Mouse (Mus musculus): ENCODE measurements at regions not wholly inside any gene's neighbourhood (a gene's known extent, or its start where the extent isn't known, plus 50 kb on each side); places are given as distances from the start of the nearest gene placed in this dataset.

DNA sequence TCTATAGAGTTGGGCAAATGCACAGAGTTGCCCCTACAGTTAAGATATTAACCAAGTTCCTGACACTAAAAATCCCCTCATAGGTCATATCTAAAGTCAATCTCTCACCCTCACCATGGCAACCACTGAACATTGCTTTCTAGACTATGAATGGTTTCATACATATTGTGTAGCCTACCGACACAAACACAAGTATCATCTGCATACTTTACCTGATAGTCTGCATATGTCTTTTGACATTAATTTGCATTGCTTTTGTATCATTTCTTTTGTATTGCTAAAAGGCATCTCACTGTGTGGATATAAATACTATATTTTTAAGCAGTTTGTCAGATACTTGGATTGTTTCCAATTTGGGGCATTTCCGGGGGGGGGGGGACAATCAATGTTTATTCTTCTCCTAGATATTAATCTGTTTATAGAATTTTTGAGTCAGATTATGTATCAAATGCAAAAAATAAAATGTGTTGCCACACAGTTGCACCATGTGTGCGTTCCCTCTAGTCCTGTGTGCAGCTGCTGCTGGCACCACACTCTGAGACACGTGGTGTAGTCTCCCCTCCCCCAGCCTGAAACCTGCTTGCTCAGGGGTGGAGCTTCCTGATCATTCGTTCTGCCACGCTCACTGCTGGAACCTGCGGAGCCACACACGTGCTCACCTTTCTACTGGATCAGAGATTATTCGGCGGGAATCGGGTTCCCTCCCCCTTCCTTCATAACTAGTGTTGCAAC lies 94.7 kb upstream of the Mapk10 start:
- WGBS: 59% methylated on average over 11 of the region's 11 CpGs
- Histone ChIP-seq H3K9ac (ENCODE audit: low read depth, low read length, severe bottlenecking) (no peak overlapping the region), H3K4me2 (replicated peaks; ENCODE audit: low read depth, low read length, severe bottlenecking) (no peak overlapping the region), H3K4me3 (replicated peaks; ENCODE audit: low read length) (no peak overlapping the region), H3K27me3 (ENCODE audit: control insufficient read depth, insufficient read depth, low read length) (no peaks in the 10 kb centered on the region), H3K4me1 (ENCODE audit: control insufficient read depth, insufficient read depth, low read length) (no peaks in the 10 kb centered on the region), H3K27ac (replicated peaks; ENCODE audit: low read depth, low read length) (no peak overlapping the region), H3K9me3 (ENCODE audit: control insufficient read depth, low read length) (no peaks in the 10 kb centered on the region), H3K36me3 (ENCODE audit: control insufficient read depth, insufficient read depth, low read length) (no peaks in the 10 kb centered on the region)
- ATAC-seq (ENCODE audit: low FRiP score, low read depth) (no peak; the same call in 1 of the 2 replicates), DNase-seq (ENCODE audit: low spot score) (no peak)
- TF ChIP-seq POLR2A (IDR thresholded peaks at IDR 0.05; ENCODE audit: borderline replicate concordance, extremely low read depth, insufficient read depth, insufficient read length): no peak

DNA sequence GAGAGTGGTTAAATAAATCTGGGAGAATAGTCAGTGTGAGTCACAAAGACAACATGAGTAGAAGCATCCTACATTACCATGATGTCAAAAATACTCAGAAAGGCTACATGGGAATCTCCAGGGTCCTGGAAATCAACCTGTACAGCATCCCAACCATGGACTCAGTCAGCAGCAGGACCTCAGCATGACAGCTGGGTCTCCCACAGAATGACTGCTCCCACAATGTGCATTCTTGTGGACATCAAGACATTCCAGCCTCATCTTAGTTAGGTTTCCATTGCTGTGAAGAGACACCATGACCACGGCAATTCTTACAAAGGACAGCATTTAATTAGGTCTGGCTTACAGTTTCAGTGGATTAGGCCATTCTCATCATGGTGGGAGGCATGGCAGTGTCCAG lies 93.8 kb upstream of the Mapk10 start:
- no peak for TF ChIP-seq POLR2A (IDR thresholded peaks at IDR 0.05; ENCODE audit: borderline replicate concordance, extremely low read depth, insufficient read depth, insufficient read length)
- WGBS: 80% methylated on average over 1 of the region's 1 CpGs
- Histone ChIP-seq H3K9me3 (ENCODE audit: control insufficient read depth, low read length) (no peaks in the 10 kb centered on the region), H3K36me3 (ENCODE audit: control insufficient read depth, insufficient read depth, low read length) (no peaks in the 10 kb centered on the region), H3K27ac (replicated peaks; ENCODE audit: low read depth, low read length) (no peak overlapping the region), H3K27me3 (ENCODE audit: control insufficient read depth, insufficient read depth, low read length) (no peaks in the 10 kb centered on the region), H3K9ac (ENCODE audit: low read depth, low read length, severe bottlenecking) (no peak overlapping the region), H3K4me3 (replicated peaks; ENCODE audit: low read length) (no peak overlapping the region), H3K4me2 (replicated peaks; ENCODE audit: low read depth, low read length, severe bottlenecking) (no peak overlapping the region), H3K4me1 (ENCODE audit: control insufficient read depth, insufficient read depth, low read length) (no peaks in the 10 kb centered on the region)
- ATAC-seq (ENCODE audit: low FRiP score, low read depth): no peak
- no peak for DNase-seq (ENCODE audit: low spot score)

DNA sequence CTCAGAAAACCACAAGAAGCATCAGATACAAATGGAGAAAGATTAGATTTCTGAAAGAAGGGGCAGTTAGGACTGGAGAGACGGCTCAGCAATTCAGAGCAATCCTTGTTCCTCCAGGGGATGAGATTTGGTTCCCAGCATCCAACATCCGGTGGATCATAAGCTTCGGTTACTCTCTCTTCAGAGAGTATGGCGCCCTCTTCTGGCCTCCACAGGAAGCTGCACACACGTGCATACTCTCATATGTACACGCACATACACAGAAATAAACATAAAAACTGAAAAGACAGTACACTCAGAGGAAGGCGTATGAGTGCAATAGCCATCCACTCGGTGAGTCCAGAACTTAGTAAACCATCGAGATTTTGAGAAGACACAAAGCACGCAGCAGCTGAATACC lies 91.6 kb upstream of the Mapk10 start:
- H3K27me3 ChIP-seq (ENCODE audit: control insufficient read depth, insufficient read depth, low read length): no peaks in the 10 kb centered on the region
- no peaks in the 10 kb centered on the region for H3K36me3 ChIP-seq (ENCODE audit: control insufficient read depth, insufficient read depth, low read length)
- no peaks in the 10 kb centered on the region for H3K9me3 ChIP-seq (ENCODE audit: control insufficient read depth, low read length)
- no peak for ATAC-seq (ENCODE audit: low FRiP score, low read depth)
- no peak overlapping the region for H3K4me3 ChIP-seq (replicated peaks; ENCODE audit: low read length)
- no peak overlapping the region for H3K9ac ChIP-seq (ENCODE audit: low read depth, low read length, severe bottlenecking)
- no peaks in the 10 kb centered on the region for H3K4me1 ChIP-seq (ENCODE audit: control insufficient read depth, insufficient read depth, low read length)
- no peak overlapping the region for H3K27ac ChIP-seq (replicated peaks; ENCODE audit: low read depth, low read length)
- no peak overlapping the region for H3K4me2 ChIP-seq (replicated peaks; ENCODE audit: low read depth, low read length, severe bottlenecking)
- 92% methylated on average over 10 of the region's 10 CpGs for WGBS
- no peak for TF ChIP-seq POLR2A (IDR thresholded peaks at IDR 0.05; ENCODE audit: borderline replicate concordance, extremely low read depth, insufficient read depth, insufficient read length)
- DNase-seq (ENCODE audit: low spot score): no peak

DNA sequence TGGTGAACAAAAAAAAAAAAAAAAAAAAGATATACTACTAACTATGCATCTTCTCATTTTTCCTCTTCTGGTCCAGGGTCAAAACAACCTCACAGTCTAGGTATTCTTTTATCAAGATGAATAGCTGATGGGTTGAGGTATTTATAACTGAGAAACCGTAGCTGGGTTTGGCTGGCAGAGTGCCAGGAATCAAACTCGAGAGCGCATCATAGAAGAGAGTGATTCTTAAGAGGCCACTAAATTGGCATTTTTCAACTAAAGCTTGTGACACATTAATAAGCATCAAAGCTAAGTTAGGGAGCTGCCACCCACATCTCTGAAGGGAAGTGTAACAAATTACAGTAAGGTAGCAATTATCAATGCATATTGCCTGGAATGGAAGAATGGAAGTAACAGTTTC lies 90.2 kb upstream of the Mapk10 start:
- 58% methylated on average over 3 of the region's 3 CpGs for WGBS
- Histone ChIP-seq H3K27me3 (ENCODE audit: control insufficient read depth, insufficient read depth, low read length) (no peaks in the 10 kb centered on the region), H3K4me3 (replicated peaks; ENCODE audit: low read length) (no peak overlapping the region), H3K4me1 (ENCODE audit: control insufficient read depth, insufficient read depth, low read length) (no peaks in the 10 kb centered on the region), H3K4me2 (replicated peaks; ENCODE audit: low read depth, low read length, severe bottlenecking) (no peak overlapping the region), H3K9ac (ENCODE audit: low read depth, low read length, severe bottlenecking) (no peak overlapping the region), H3K36me3 (ENCODE audit: control insufficient read depth, insufficient read depth, low read length) (no peaks in the 10 kb centered on the region), H3K27ac (replicated peaks; ENCODE audit: low read depth, low read length) (no peak overlapping the region), H3K9me3 (ENCODE audit: control insufficient read depth, low read length) (no peaks in the 10 kb centered on the region)
- no peak for TF ChIP-seq POLR2A (IDR thresholded peaks at IDR 0.05; ENCODE audit: borderline replicate concordance, extremely low read depth, insufficient read depth, insufficient read length)
- DNase-seq (ENCODE audit: low spot score) (no peak), ATAC-seq (ENCODE audit: low FRiP score, low read depth) (no peak)

DNA sequence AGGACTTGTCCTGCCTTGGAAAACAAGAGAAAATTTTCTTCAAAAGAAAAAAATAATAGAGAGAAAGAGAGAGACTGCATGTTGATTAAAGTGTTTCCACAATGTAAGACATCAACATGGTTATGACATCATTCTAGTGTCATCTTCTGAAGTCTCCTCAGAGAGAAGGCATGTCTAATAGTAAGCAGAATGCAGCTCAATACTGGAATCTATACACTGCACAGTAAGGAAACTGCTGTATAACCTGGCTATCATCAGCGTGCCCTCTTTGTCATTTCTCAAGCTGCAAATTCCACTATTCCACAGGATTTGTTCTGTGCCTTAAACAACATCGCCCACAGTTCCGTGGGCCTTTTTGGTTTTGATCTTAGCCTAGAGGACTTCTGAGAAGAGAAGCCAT lies 82.8 kb upstream of the Mapk10 start:
- H3K9ac ChIP-seq (ENCODE audit: low read depth, low read length, severe bottlenecking): no peak overlapping the region
- TF ChIP-seq POLR2A (IDR thresholded peaks at IDR 0.05; ENCODE audit: borderline replicate concordance, extremely low read depth, insufficient read depth, insufficient read length): no peak
- ATAC-seq (ENCODE audit: low FRiP score, low read depth) (no peak), DNase-seq (ENCODE audit: low spot score) (no peak)
- no peak overlapping the region for H3K27ac ChIP-seq (replicated peaks; ENCODE audit: low read depth, low read length)
- no peak overlapping the region for H3K4me2 ChIP-seq (replicated peaks; ENCODE audit: low read depth, low read length, severe bottlenecking)
- no peaks in the 10 kb centered on the region for H3K9me3 ChIP-seq (ENCODE audit: control insufficient read depth, low read length)
- H3K36me3 ChIP-seq (ENCODE audit: control insufficient read depth, insufficient read depth, low read length): no peaks in the 10 kb centered on the region
- H3K27me3 ChIP-seq (ENCODE audit: control insufficient read depth, insufficient read depth, low read length): no peaks in the 10 kb centered on the region
- no peaks in the 10 kb centered on the region for H3K4me1 ChIP-seq (ENCODE audit: control insufficient read depth, insufficient read depth, low read length)
- 93% methylated on average over 3 of the region's 3 CpGs for WGBS
- no peak overlapping the region for H3K4me3 ChIP-seq (replicated peaks; ENCODE audit: low read length)

Data from limb, embryonic 14.5 days (tissue).